Mouse (Mus musculus) midbrain, embryonic 16.5 days (tissue): ENCODE data around the gene Irf3. TPM values are rescaled to one million over a fixed set of nuclear protein-coding genes. Genes with fewer than 3 reads are reported as not detected.

Experiments
- ATAC-seq: fragments of 200-750 bp; cut with Nextera tagmentation; 2 replicates; pipeline ENCODE4 v1.8.0; 2017; ENCODE audit warnings: moderate TSS enrichment
- H3K27ac ChIP-seq: fragments of 300-500 bp; sonication (generic); 2 replicates; pipeline ENCODE4 v1.5.1; 2014; ENCODE audit warnings: mild to moderate bottlenecking, low read length, mixed read lengths
- H3K27me3 ChIP-seq: fragments of 300-500 bp; sonication (generic); 2 replicates; pipeline ENCODE4 v1.6.1; 2014; ENCODE audit warnings: low read depth, low read length, mixed read lengths; ENCODE audit not compliant: control insufficient read depth, insufficient read depth
- H3K36me3 ChIP-seq: fragments of 300-500 bp; sonication (generic); 2 replicates; pipeline ENCODE4 v1.6.1; 2014; ENCODE audit warnings: mild to moderate bottlenecking, low read length, moderate library complexity, mixed read lengths; ENCODE audit not compliant: control insufficient read depth, insufficient read depth
- H3K4me1 ChIP-seq: fragments of 300-500 bp; sonication (generic); 2 replicates; pipeline ENCODE4 v1.6.1; 2014; ENCODE audit warnings: mild to moderate bottlenecking, low read length, mixed read lengths; ENCODE audit not compliant: control insufficient read depth, insufficient read depth
- H3K4me2 ChIP-seq: fragments of 300-500 bp; sonication (generic); 2 replicates; pipeline ENCODE4 v1.6.1; 2014; ENCODE audit warnings: mild to moderate bottlenecking, low read length, mixed read lengths
- H3K4me3 ChIP-seq: fragments of 300-500 bp; sonication (generic); 2 replicates; pipeline ENCODE4 v1.5.1; 2014; ENCODE audit warnings: low read depth, mild to moderate bottlenecking, low read length, moderate library complexity, mixed read lengths
- H3K9ac ChIP-seq: fragments of 300-500 bp; sonication (generic); 2 replicates; pipeline ENCODE4 v1.6.1; 2014; ENCODE audit warnings: low read depth, low read length, mixed read lengths
- H3K9me3 ChIP-seq: fragments of 300-500 bp; sonication (generic); replicated peaks from 2 replicates; pipeline ENCODE4 v1.6.1; 2014; ENCODE audit warnings: mild to moderate bottlenecking, low read length, mixed read lengths; ENCODE audit not compliant: control insufficient read depth, poor library complexity, severe bottlenecking
- WGBS: fragments of 180-500 bp; shearing (Covaris S2); extraction: QIAGEN DNeasy Blood & Tissue Kit; methylation state at CpG from one replicate; pipeline ENCODE4 v1.1.7; 2014; 5-methylcytosine and 5-hydroxymethylcytosine counted together
- polyA plus RNA-seq: library from polyadenylated mRNA; unstranded; fragments of >200 nt; fragmentation: Nextera tagmentation; extraction: Ambion mirVana; gene quantifications from 2 replicates; pipeline ENCODE4 v1.2.1, GENCODE M21; 2015

The Irf3 gene
- polyA plus RNA-seq, 1 experiment from 2014 or later, result 52.3 TPM

DNA sequence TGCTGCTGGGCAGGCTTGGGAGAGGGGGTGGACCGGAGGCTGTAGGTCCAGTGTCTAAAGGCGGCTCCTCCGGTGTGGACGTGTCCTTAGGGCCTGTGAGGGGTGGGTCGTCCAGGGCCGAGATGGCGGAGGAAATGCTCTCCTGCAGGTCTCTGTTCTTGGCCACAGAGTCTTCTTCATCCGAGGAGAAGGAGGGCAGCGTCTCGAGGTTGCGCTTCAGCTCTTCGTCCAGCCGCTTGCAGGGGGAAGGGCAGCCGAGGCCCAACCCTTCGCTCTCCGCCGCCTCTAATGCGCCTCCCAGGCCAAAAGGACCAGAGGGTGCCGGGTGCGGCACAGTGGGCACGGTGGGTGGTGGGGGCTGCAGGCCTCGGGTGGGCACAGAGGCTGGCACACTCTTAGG is 48.3 kb downstream of the Irf3 start:
- 94% methylated on average over 22 of the region's 22 CpGs for WGBS
- Histone ChIP-seq H3K9me3 (no peaks in the 10 kb centered on the region), H3K27me3 (no peaks in the 10 kb centered on the region), H3K4me1 (peaks cover 4% of the 10 kb centered on the region; the same call in 1 of the 2 replicates), H3K27ac (no peak overlapping the region), H3K4me3 (no peak overlapping the region), H3K36me3 (peaks cover 76% of the 10 kb centered on the region), H3K4me2 (no peak overlapping the region), H3K9ac (no peak overlapping the region)
- ATAC-seq, result no peak

DNA sequence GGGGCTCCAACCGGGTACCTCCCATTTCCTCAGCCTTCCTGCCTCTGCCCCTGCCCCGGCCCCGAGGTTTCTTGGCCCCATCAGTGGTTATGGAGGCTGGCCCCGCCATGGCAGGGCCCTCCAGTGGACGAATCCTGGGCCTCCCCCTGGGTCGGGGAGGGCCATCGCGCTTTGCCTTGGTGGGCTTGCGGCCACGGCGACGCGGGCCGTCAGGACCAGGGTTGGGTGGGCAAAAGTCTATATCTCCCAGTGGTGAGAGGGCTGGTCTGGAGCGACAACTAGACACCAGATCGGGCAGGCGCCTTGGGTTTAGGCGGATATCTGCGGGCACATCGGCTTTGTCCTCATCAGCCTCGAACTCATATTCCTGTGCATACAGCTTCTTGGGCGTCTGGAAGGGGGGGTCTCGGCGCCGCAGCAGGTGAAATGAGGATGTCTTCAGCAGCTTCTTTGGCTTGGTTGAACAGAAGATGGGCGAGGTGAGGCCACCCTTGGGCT is 49.5 kb downstream of the Irf3 start:
- no peaks in the 10 kb centered on the region for H3K9me3 ChIP-seq
- H3K4me1 ChIP-seq, result peaks cover 9% of the 10 kb centered on the region
- 96% methylated on average over 26 of the region's 26 CpGs for WGBS
- no peak overlapping the region for H3K4me3 ChIP-seq
- H3K9ac ChIP-seq, result no peak overlapping the region
- no peak overlapping the region for H3K27ac ChIP-seq
- no peaks in the 10 kb centered on the region for H3K27me3 ChIP-seq
- ATAC-seq, result no peak
- peaks cover 68% of the 10 kb centered on the region for H3K36me3 ChIP-seq
- H3K4me2 ChIP-seq, result no peak overlapping the region

DNA sequence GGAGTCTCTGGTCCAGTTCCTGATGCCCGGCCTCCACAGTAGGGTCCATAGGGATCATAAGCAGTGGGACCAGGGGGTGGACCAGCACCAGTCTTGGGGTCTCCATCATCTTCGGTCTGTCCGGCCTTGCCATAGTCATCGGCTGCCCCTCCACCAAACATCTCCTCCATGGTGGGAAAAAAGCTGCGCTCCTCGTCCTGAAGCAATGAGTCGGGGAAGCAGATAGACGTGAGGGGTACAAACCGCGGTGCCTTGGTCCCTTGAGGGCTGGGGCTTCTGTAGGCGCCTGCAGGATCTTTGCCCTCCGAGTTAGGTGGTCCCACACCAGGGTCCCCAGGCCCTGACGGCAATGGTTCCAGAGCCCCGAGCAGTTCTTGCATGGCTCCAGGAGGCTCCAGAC is 50.0 kb downstream of the Irf3 start:
- 96% methylated on average over 14 of the region's 14 CpGs for WGBS
- Histone ChIP-seq H3K27ac (no peak overlapping the region), H3K9ac (no peak overlapping the region), H3K9me3 (no peaks in the 10 kb centered on the region), H3K36me3 (peaks cover 62% of the 10 kb centered on the region), H3K4me2 (no peak overlapping the region), H3K27me3 (no peaks in the 10 kb centered on the region), H3K4me3 (no peak overlapping the region), H3K4me1 (peaks cover 9% of the 10 kb centered on the region)
- ATAC-seq, result no peak

DNA sequence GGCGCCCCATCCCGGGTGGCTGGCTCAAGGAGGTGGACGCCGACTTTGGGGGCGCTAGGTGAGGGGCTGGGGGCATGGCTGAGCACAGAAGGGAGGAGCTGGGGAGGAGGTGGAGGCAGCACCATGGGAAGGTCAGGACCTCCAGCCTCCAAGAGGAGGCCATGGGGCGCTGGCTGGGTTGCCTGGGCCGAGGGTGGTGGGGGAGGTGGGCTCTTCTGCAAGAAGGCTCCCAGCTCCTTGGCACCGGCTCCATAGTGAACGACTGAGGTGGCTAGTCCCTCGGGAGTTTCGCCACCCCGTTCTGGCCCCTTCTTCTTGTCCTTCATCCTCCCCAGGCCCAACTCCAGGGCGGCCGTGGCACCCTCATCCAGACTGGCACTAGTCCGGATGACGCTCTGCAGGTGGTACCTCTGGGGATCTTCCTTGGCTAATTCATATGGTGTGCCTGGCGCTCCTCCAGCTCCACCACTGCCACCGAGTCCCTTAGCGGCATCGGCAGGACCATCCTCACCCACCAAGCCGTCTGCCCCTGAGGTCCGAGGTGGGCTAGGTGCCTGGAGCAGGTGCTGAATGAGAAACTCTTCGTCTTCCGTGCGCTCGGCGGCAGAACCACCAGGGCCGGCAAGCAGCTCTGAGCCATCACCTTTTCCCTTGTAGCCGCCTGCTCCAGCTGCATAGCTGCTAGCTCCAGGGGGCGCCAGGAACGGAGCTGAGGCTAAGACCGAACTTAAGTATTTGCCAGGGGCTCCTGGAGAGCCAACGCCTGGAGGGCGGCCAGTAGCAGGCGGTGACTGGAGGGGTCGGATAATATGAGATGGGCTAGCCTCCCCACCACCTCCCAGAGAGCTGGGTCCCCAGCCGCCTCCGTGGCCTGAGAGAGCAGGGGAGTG is 50.8 kb downstream of the Irf3 start:
- 92% methylated on average over 38 of the region's 38 CpGs for WGBS
- Histone ChIP-seq H3K27me3 (no peaks in the 10 kb centered on the region), H3K36me3 (peaks cover 54% of the 10 kb centered on the region), H3K4me1 (peaks cover 9% of the 10 kb centered on the region), H3K27ac (no peak overlapping the region), H3K4me2 (no peak overlapping the region), H3K4me3 (no peak overlapping the region), H3K9me3 (no peaks in the 10 kb centered on the region), H3K9ac (no peak overlapping the region)
- no peak for ATAC-seq

DNA sequence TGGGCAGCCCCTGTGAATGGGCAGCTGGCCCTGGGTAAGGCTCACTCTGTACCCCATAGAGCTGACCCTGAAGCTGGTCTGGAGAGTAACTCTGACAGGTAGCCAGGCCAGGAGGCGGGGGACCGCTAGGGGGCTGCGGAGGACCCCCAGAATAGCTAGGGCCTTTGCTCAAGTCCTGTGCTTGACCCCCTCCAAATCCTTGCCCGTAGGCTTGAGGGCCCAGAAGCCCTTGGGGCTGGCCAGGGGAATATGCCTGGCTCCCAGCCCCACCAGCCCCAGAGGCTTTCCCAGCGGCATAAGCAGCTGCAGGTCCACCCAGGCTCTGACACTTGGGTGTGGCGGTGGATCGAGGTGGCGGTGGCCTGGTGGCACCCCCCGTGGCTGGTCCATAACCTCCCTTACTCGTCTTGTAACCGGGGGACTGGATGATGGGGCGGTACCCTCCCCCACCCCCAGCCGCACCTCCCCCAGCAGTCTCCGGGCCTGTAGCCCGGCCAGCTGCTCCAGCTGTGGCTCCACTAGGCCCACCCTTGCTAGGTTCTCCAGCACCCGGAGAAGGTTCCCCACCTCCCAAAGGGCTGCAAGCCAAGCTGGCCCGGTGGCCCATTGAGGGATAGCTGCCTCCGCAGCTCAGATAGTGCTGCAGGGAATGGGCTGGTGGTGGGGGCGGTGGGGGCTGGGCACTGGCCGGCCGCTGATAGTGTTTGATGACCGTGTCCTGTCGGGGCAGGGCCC is 51.6 kb downstream of the Irf3 start:
- H3K9ac ChIP-seq, result no peak overlapping the region
- no peaks in the 10 kb centered on the region for H3K27me3 ChIP-seq
- no peak for ATAC-seq
- no peak overlapping the region for H3K4me2 ChIP-seq
- H3K36me3 ChIP-seq, result peaks cover 46% of the 10 kb centered on the region
- H3K9me3 ChIP-seq, result no peaks in the 10 kb centered on the region
- peaks cover 13% of the 10 kb centered on the region for H3K4me1 ChIP-seq
- H3K4me3 ChIP-seq, result no peak overlapping the region
- no peak overlapping the region for H3K27ac ChIP-seq
- 95% methylated on average over 23 of the region's 23 CpGs for WGBS

DNA sequence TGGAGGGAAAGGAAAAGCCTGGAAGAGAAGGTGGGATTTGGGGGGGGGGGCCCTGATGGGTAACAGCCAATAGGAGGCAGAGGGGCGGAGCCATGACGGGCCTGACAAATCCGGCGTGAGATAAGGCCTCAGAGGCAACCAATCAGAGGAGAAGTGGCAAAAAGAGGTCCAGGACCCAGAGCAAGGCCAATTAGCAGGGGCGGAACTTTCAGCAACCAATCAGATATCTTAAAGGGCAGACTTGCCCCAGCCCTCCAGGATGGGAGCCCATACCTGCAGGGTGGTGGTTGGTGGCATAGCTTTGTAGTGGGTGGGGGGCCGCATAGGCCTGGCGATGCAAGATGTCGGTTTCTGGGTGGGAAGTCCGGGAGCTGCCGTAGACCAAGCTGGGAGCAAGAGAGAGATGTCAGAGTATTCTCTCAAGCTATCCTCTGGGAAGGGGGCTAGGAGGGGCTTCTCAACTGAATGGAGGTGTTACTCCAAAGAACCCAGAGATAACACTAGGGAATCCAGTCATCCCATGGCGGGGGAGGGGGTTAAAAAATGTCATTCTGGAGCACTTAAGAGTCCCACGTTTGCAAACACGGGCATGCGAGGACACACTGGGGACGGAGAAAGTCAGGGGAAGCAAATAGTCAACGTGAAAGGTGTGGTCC is 53.6 kb downstream of the Irf3 start:
- no peaks in the 10 kb centered on the region for H3K27me3 ChIP-seq
- peaks cover 35% of the 10 kb centered on the region for H3K36me3 ChIP-seq
- no peaks in the 10 kb centered on the region for H3K9me3 ChIP-seq
- peak overlapping the region; percentile 89 for H3K4me3 ChIP-seq
- peak overlapping the region; percentile 91 for H3K9ac ChIP-seq
- H3K27ac ChIP-seq, result peak overlapping the region; percentile 99
- peak; percentile 50 for ATAC-seq
- H3K4me1 ChIP-seq, result peaks cover 16% of the 10 kb centered on the region
- H3K4me2 ChIP-seq, result peak overlapping the region; percentile 65
- WGBS, result 4% methylated on average over 16 of the region's 16 CpGs

DNA sequence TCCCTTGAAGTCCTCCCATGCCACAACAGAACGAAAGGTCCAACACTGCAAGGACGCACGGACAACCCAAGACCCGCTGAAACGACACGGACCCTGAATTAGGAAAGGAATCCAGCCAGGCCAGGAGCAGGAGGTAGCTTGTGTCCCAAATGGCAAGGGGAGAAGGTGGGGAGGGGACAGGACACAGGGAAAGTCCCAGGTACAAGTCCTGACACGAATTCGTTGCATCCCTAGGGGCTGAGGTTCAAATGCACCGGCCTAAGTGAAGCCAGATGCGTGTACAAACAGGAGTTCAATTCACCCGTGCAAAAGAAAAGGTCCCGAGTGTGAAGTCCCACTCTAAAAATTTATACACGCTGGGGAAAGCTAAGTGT is 54.1 kb downstream of the Irf3 start:
- no peaks in the 10 kb centered on the region for H3K9me3 ChIP-seq
- no peak for ATAC-seq
- WGBS, result 2% methylated on average over 13 of the region's 13 CpGs

More for the DNA sequence above, 54.1 kb downstream of the Irf3 start:
- peak overlapping the region; percentile 89 for H3K4me3 ChIP-seq
- peak overlapping the region; percentile 99 for H3K27ac ChIP-seq
- no peaks in the 10 kb centered on the region for H3K27me3 ChIP-seq
- peak overlapping the region; percentile 91 for H3K9ac ChIP-seq
- peak overlapping the region; percentile 65 for H3K4me2 ChIP-seq
- H3K36me3 ChIP-seq, result peaks cover 31% of the 10 kb centered on the region
- peaks cover 16% of the 10 kb centered on the region for H3K4me1 ChIP-seq
